Mouse (Mus musculus) midbrain, embryonic 13.5 days (tissue): ENCODE results near the gene Tldc2. TPM values are rescaled to one million over a fixed set of nuclear protein-coding genes. Genes with fewer than 3 reads are reported as not detected.

Experiments used
- ATAC-seq: fragments of 200-750 bp; cut with Nextera tagmentation; 2 replicates; pipeline ENCODE4 v1.8.0; 2017; ENCODE audit warnings: mild to moderate bottlenecking, moderate TSS enrichment, moderate library complexity
- H3K27ac ChIP-seq: fragments of 300-500 bp; sonication (generic); 2 replicates; pipeline ENCODE4 v1.5.1; 2015; ENCODE audit warnings: inconsistent platforms, mild to moderate bottlenecking, moderate library complexity
- H3K27me3 ChIP-seq: fragments of 300-500 bp; sonication (generic); 2 replicates; pipeline ENCODE4 v1.6.1; 2015; ENCODE audit warnings: mild to moderate bottlenecking, inconsistent platforms
- H3K36me3 ChIP-seq: fragments of 300-500 bp; sonication (generic); 2 replicates; pipeline ENCODE4 v1.6.1; 2015; ENCODE audit warnings: mild to moderate bottlenecking, inconsistent platforms
- H3K4me1 ChIP-seq: fragments of 300-500 bp; sonication (generic); replicated peaks from 2 replicates; pipeline ENCODE4 v1.6.1; 2015; ENCODE audit warnings: inconsistent platforms
- H3K4me2 ChIP-seq: fragments of 300-500 bp; sonication (generic); replicated peaks from 2 replicates; pipeline ENCODE4 v1.6.1; 2015; ENCODE audit warnings: moderate library complexity, mild to moderate bottlenecking, inconsistent platforms
- H3K4me3 ChIP-seq: fragments of 300-500 bp; sonication (generic); replicated peaks from 2 replicates; pipeline ENCODE4 v1.5.1; 2015; ENCODE audit warnings: mild to moderate bottlenecking, inconsistent platforms
- H3K9ac ChIP-seq: fragments of 300-500 bp; sonication (generic); replicated peaks from 2 replicates; pipeline ENCODE4 v1.6.1; 2015; ENCODE audit warnings: mild to moderate bottlenecking, inconsistent platforms
- H3K9me3 ChIP-seq: fragments of 300-500 bp; sonication (generic); 2 replicates; pipeline ENCODE4 v1.6.1; 2016; ENCODE audit warnings: mild to moderate bottlenecking, inconsistent platforms
- WGBS: fragments of 180-500 bp; shearing (Covaris S2); methylation state at CpG from one replicate; pipeline ENCODE4 v1.1.7; 2015; 5-methylcytosine and 5-hydroxymethylcytosine counted together
- polyA plus RNA-seq: library from polyadenylated mRNA; unstranded; fragments of >200 nt; fragmentation: Nextera tagmentation; extraction: Ambion mirVana; gene quantifications from 2 replicates; pipeline ENCODE4 v1.2.1, GENCODE M21; 2015

The Tldc2 gene
- polyA plus RNA-seq, 1 experiment from 2014 or later = not detected

DNA sequence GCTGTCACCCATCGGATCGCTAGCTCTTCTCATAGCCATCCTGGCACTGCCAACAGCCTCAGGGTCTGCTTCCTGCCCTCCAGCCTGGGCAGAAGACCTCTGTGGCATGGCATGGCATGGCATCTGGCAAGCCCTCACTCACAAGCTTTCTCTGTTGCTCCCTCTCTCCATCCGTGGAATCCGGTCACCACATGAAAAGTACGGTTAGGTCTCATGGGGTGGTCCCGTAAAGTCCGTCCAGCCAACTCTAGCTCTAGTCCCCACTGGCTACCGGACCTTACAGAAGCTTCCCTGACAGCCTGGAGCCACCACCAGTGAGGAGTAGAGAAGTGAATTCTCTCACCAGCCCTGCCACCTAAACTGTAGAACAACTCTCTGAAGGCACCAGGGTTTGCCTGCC lies 5.5 kb upstream of the Tldc2 start:
- H3K27ac ChIP-seq = no peak overlapping the region; the same call in 1 of the 2 replicates
- H3K4me3 ChIP-seq = no peak overlapping the region
- H3K36me3 ChIP-seq = 0 out of 2 replicates have a peak, but pooled peaks cover 3% of the 10 kb centered on the region
- no peaks in the 10 kb centered on the region for H3K27me3 ChIP-seq
- no peak for ATAC-seq
- H3K9ac ChIP-seq = no peak overlapping the region
- no peak overlapping the region for H3K4me2 ChIP-seq
- 98% methylated on average over 8 of the region's 8 CpGs for WGBS
- H3K9me3 ChIP-seq = no peaks in the 10 kb centered on the region
- H3K4me1 ChIP-seq = peaks cover 29% of the 10 kb centered on the region

DNA sequence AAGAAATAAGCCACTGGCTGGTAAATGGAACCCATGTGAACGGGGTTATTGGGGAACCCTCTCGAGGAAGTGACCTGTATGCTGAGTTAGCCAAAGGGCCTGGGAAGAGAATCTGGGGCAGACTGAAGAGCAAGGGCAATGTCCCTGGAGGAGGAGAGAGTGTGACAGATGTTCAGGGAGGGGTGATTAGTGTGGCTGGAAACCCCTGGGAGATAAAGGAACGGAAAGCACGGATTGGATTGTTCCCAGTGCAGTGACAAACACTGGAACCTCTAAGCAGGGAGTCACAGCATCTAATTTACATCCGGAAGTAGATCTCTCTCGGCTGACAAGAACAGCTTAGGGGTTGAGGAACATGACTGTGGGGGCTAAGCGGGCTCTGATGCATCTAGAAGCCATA lies 4.9 kb upstream of the Tldc2 start:
- H3K9ac ChIP-seq = no peak overlapping the region
- 0 out of 2 replicates have a peak overlapping the region, but pooled peaks have one; percentile 44 for H3K27ac ChIP-seq
- no peak for ATAC-seq
- no peak overlapping the region for H3K4me2 ChIP-seq
- H3K4me1 ChIP-seq = peaks cover 23% of the 10 kb centered on the region
- H3K27me3 ChIP-seq = no peaks in the 10 kb centered on the region
- no peak overlapping the region for H3K4me3 ChIP-seq
- WGBS = 20% methylated on average over 7 of the region's 7 CpGs
- H3K9me3 ChIP-seq = no peaks in the 10 kb centered on the region
- H3K36me3 ChIP-seq = no peaks in the 10 kb centered on the region

DNA sequence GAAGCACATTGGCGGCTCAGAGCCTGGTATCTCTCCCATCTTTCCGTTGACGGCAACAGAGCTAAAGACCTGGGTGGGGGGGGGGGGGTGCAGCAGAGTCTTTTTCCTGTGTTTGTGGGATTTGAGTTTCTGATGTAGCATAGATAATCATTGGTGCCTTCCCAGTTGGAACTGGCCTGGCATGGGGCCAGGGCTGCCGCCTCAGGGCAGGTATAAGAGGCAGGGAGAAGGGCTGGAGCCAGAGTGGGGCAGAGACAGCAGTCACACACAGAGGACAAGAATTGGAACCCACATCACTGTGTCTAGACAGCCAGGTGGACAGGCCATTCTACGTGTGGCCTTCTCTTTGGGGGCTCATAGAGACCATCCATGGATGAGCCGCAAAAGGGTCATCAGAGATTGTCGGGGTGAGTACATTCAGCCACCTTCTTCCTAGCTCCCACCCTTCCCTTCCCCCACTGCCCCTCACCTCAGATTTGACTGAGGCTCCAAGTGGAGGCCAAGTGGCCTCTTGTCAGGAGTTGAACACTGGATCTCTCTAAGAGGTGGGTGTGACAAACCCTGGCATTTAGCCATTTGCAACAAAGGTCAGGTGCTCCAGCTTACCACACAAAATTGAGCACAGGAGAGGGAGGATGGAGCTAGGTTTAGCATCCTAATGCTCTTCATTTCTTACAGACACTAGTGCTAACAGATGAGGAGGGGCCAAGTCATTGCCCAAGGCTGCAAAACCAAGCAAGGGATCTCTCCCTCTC lies 1.8 kb upstream of the Tldc2 start:
- peaks cover 9% of the 10 kb centered on the region for H3K4me1 ChIP-seq
- H3K27ac ChIP-seq = no peak overlapping the region
- no peak overlapping the region for H3K4me2 ChIP-seq
- H3K9ac ChIP-seq = no peak overlapping the region
- no peaks in the 10 kb centered on the region for H3K27me3 ChIP-seq
- ATAC-seq = no peak
- 89% methylated on average over 7 of the region's 7 CpGs for WGBS
- H3K9me3 ChIP-seq = no peaks in the 10 kb centered on the region
- no peak overlapping the region for H3K4me3 ChIP-seq
- no peaks in the 10 kb centered on the region for H3K36me3 ChIP-seq

DNA sequence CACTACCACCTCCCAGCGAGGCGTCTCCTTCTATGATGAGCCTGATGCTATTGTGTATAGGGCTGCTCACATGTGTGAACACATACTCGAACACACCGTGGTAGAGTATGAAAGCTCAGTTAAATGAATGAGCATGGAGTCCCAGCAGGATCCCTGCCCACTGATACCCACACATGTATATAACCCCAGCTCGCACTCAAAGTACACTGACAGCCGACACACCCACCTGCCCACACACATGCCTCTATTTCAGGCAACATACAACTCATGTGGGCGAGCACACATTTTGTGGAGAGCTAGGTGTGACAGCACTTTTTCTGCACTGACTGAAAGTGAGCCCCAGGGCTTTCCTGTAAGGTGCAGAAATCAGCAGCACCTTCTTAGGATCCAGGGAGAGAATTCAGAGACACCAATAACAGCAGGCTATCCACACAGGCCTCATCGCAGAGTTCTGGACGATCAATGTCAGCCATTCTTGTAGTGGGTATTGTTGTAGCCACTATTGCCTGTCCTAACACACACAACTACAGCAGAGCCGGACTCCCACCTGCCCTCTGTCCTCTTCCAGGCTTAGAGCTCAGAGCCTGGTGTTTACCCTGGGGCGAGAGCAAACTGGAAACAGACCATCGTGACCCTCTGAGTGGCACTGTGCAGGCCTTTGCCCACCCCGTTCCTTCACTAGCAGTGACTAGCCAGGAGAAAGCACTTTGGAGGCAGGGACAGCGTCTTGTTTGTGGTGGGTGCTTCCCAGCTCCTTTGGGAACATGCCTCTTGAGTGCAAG lies 872 bp downstream of the Tldc2 start:
- H3K4me3 ChIP-seq = no peak overlapping the region
- H3K27me3 ChIP-seq = no peaks in the 10 kb centered on the region
- H3K4me1 ChIP-seq = 0 out of 2 replicates have a peak, but pooled peaks cover 4% of the 10 kb centered on the region
- H3K9me3 ChIP-seq = no peaks in the 10 kb centered on the region
- H3K27ac ChIP-seq = no peak overlapping the region
- H3K9ac ChIP-seq = no peak overlapping the region
- WGBS = 84% methylated on average over 14 of the region's 14 CpGs
- H3K4me2 ChIP-seq = no peak overlapping the region
- H3K36me3 ChIP-seq = no peaks in the 10 kb centered on the region
- ATAC-seq = no peak

DNA sequence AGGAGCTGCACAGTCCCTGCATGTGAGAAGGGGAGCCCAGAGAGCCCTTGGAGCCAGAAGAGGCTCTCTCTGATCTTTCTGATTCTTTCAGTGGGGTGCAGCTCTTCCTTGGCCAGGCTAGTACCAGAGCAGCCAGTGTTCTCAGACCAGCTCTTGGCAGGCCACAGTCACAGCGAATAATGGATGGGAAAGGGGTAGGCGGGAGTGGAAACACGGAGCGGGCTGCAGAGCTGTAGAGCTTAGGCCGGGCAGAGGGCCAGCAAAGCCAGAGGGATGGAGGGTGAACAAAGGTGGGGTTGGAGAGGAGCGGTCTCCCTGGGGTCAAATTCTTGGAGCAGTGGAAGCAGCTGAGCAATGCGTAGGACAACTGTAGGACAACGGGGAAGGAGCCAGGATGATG lies 5.2 kb downstream of the Tldc2 start:
- 0 out of 2 replicates have a peak, but pooled peaks cover 4% of the 10 kb centered on the region for H3K4me1 ChIP-seq
- no peaks in the 10 kb centered on the region for H3K27me3 ChIP-seq
- 56% methylated on average over 8 of the region's 8 CpGs for WGBS
- no peak; the same call in 1 of the 2 replicates for ATAC-seq
- H3K4me3 ChIP-seq = no peak overlapping the region
- H3K9ac ChIP-seq = no peak overlapping the region
- H3K4me2 ChIP-seq = no peak overlapping the region
- no peak overlapping the region for H3K27ac ChIP-seq
- H3K36me3 ChIP-seq = peaks cover 3% of the 10 kb centered on the region; the same call in 1 of the 2 replicates
- H3K9me3 ChIP-seq = no peaks in the 10 kb centered on the region

DNA sequence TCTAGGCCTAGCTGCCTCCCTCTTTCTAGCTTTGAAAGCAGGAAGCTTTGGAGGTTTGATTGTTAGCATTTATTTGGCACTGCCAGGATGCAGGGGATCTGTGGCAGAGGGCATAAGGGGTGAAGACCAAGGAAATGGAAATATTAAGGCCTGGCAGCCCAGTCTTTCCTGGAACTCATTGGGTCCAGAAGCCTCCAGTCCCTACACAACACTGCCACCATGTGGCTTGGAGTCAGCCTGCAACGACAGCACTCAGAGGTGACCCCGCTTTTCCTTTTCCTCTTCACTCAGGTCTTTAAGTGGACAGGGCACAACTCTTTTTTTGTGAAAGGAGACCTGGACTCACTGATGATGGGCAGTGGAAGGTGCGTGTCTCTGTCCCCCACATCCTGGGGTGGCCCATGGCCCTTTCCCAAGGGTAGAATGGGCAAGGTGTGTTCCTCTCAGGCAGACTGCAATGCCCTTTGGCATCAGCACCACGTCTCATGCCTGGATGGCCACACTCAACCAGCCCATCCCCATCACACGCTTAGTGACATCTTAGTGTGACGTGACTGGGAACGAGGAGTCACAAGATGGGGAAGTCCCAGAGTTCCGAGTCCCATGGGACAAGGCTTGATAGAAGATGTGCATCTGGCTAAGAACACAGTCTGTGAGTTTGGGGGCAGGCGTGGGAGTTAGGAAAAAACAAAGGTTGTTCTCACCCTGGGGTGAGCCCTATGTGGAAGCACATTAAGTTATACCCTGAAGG lies 8.3 kb downstream of the Tldc2 start:
- ATAC-seq = peak; percentile 75
- Histone ChIP-seq H3K27ac (no peak overlapping the region), H3K27me3 (no peaks in the 10 kb centered on the region), H3K36me3 (peaks cover 13% of the 10 kb centered on the region), H3K4me1 (0 out of 2 replicates have a peak, but pooled peaks cover 4% of the 10 kb centered on the region), H3K9ac (no peak overlapping the region), H3K4me3 (no peak overlapping the region), H3K9me3 (no peaks in the 10 kb centered on the region), H3K4me2 (no peak overlapping the region)
- WGBS = 69% methylated on average over 9 of the region's 9 CpGs

DNA sequence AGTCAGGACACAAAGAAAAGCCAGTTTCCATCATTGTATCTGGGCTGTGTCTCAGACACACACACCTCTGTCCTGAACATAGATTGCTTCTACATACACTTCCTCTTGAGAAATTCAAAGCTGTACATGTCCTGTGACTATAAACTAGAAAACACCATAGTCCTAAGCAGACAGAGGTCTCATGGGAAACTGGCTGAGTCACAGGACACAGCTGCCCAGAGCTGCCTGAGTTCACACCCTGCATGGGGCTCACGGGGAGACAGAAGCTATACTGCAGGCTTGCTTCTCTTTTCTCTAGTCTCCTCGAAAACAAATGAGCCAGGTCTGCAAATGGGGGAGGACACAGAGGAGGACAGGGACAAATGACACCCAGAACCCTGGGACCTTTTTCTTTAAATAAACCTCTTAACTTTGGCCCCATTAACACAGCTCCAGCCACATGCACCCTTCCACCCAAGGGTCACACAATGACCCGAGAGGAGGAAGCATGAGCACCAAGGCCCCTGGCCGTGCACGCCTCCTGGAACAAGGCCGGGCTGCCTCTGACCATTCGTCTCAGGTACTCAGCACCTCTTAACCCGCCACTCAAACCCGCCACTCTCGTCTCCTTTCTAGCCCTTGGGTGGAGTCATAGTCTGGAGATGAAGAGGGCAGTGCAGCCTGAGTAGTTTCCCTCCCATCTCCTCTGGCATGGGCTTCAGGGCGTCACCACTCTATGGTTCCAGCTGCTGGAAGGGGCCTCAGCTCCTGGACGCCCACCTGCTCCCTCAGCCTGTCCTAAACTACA lies 12.9 kb downstream of the Tldc2 start:
- ATAC-seq = no peak
- H3K9me3 ChIP-seq = no peaks in the 10 kb centered on the region
- WGBS = 87% methylated on average over 12 of the region's 12 CpGs

DNA sequence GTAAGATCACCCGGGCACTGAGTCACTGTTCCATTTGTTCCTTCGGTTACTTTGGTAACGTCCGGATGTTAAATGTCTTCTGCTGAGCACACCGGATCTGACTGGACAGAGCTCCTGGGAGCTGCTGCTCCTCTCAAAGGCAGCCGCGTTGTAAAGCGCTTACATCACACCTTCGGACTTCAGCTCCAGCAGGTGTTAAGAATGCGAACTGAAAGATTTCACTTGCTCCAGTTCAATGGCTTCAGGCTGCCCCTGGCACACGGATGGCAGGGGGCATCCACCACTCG lies 13.4 kb downstream of the Tldc2 start:
- peaks cover 43% of the 10 kb centered on the region for H3K36me3 ChIP-seq
- no peak overlapping the region for H3K4me3 ChIP-seq
- no peaks in the 10 kb centered on the region for H3K9me3 ChIP-seq
- no peaks in the 10 kb centered on the region for H3K27me3 ChIP-seq
- WGBS = 92% methylated on average over 12 of the region's 12 CpGs
- H3K4me2 ChIP-seq = no peak overlapping the region
- no peak overlapping the region for H3K27ac ChIP-seq
- H3K4me1 ChIP-seq = no peaks in the 10 kb centered on the region
- H3K9ac ChIP-seq = no peak overlapping the region
- ATAC-seq = no peak

More for the DNA sequence above, 12.9 kb downstream of the Tldc2 start:
- Histone ChIP-seq H3K9ac (no peak overlapping the region), H3K36me3 (peaks cover 38% of the 10 kb centered on the region), H3K4me3 (no peak overlapping the region), H3K27me3 (no peaks in the 10 kb centered on the region), H3K27ac (no peak overlapping the region), H3K4me1 (no peaks in the 10 kb centered on the region), H3K4me2 (no peak overlapping the region)

DNA sequence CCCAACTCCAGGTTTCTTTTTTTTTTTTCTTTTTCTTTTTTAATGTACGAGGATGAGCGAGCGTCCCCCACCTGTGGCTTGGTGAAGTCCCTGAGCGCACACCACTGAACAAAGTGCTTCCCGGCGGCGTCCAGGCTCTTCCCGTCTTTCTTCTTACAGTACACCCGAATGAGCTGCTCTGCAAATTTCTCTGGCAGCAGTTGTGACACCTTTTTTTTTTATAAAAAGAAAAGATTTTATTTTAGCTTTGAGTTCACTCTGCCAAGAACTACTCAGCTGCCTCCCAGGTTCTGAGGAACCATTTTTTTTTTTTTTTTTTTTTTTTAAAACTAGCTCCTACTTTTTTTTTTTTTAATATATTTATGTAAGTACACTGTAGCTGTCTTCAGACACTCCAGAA lies 14.8 kb downstream of the Tldc2 start:
- over 99% methylated on average over 9 of the region's 9 CpGs for WGBS
- ATAC-seq = no peak
- H3K9me3 ChIP-seq = no peaks in the 10 kb centered on the region
- H3K4me1 ChIP-seq = no peaks in the 10 kb centered on the region
- no peak overlapping the region for H3K9ac ChIP-seq
- peaks cover 40% of the 10 kb centered on the region for H3K36me3 ChIP-seq
- no peaks in the 10 kb centered on the region for H3K27me3 ChIP-seq
- H3K27ac ChIP-seq = no peak overlapping the region
- H3K4me3 ChIP-seq = no peak overlapping the region
- no peak overlapping the region for H3K4me2 ChIP-seq

DNA sequence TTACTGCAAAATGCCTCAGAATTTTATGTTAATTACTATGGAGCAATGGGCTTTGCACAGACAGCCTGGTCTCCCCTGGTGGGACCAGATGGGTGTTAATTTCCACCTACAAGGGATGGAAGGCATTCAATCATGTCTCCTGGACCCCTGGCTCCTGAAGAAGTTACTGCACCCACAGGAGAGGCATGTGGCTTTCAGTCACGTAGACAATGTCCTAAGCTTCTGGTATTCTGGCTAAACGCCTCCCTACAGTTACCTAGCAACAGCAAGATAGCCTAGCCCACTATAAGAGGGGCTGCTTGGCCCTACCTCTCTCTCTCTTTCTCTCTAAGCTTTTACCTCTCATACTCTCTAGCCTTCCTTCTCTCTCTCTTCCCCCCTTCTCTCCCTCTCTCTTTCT lies 15.4 kb downstream of the Tldc2 start:
- H3K36me3 ChIP-seq = peaks cover 40% of the 10 kb centered on the region

DNA sequence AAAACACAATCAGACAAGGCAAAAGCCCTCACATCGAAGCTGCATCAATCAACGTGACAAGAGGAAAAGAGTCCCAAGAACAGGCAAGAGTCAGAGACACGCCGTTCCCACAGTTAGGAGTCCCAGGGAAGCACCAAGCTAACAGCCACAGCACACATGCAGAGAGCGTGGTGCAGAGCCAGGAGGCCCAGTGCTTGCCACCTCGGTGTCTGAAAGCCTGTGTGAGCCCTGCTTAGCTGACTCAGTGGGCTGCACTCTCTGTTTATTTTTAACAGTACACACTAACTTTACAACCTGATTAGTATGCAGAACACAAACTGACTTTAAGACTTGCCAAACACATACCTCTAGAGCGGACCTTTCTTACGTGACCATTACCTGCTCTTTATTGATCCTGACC lies 17.6 kb downstream of the Tldc2 start:
- Histone ChIP-seq H3K4me1 (no peaks in the 10 kb centered on the region), H3K4me3 (no peak overlapping the region), H3K4me2 (no peak overlapping the region), H3K9me3 (no peaks in the 10 kb centered on the region), H3K27me3 (no peaks in the 10 kb centered on the region), H3K27ac (no peak overlapping the region), H3K36me3 (peaks cover 43% of the 10 kb centered on the region), H3K9ac (no peak overlapping the region)
- no peak for ATAC-seq
- whole genome bisulfite sequencing = 91% methylated on average over 8 of the region's 8 CpGs

More for the DNA sequence above, 15.4 kb downstream of the Tldc2 start:
- no peak overlapping the region for H3K9ac ChIP-seq
- H3K4me3 ChIP-seq = no peak overlapping the region
- H3K9me3 ChIP-seq = no peaks in the 10 kb centered on the region
- H3K27me3 ChIP-seq = no peaks in the 10 kb centered on the region
- no peak overlapping the region for H3K27ac ChIP-seq
- H3K4me2 ChIP-seq = no peak overlapping the region
- ATAC-seq = no peak
- WGBS = 40% methylated on average over 2 of the region's 2 CpGs
- no peaks in the 10 kb centered on the region for H3K4me1 ChIP-seq
